In the genomic region with DNA sequence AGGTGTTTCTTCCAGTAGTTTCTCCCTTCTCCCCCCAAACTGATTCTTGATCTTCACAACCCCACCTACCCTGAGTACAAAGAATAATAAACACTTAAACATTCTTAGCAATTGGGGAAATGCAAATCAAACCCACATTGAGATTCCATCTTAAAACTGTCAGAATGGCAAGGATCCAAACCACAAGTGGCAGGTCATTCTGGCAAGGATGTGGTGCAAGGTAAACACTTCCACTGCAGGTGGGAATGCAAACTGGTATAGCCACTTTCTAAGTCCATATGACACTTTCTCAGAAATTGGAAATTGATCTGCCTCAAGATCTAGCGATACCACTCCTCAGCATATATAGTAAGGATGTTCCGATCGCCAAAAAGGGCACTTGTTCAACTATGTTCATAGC, we compare ENCODE assay signal across 20 mouse cellular contexts.
"Had no signal": no experiment of that assay in that cellular context is flagged by ENCODE, and none has a peak within 500 bp of the region (broad histone marks: within the 10 kb centered on the region; RNA-seq: fewer than 3 reads in every experiment).

No protein-coding gene starts in this region.

- H3K4me3 ChIP-seq: layer of hippocampus, adult 2 months; limb, embryonic 10.5 days; limb, embryonic 13.5 days; liver, embryonic 12.5 days; liver, embryonic 15.5 days; neural tube, embryonic 12.5 days; neural tube, embryonic 15.5 days had no signal

- DNase-seq: kidney, adult 2 months; kidney, postnatal 25 days; layer of hippocampus, adult 9-11 months; liver; midbrain, embryonic 14.5 days; right cerebral cortex, adult 18-20 months; right cerebral cortex, postnatal 25 days; spleen, adult 18-20 months; thymus, adult 18-20 months; thymus, postnatal 36 days had no signal

- ATAC-seq: intestine, embryonic 16.5 days; liver, embryonic 12.5 days had no signal

- H3K4me1 ChIP-seq: limb, embryonic 10.5 days; limb, embryonic 13.5 days; liver, embryonic 12.5 days; liver, embryonic 15.5 days; neural tube, embryonic 12.5 days; neural tube, embryonic 15.5 days had no signal

- H3K27ac ChIP-seq: kidney, postnatal 0 days; layer of hippocampus, adult 2 months; limb, embryonic 10.5 days; limb, embryonic 13.5 days; liver, embryonic 12.5 days; liver, embryonic 15.5 days; neural tube, embryonic 12.5 days; neural tube, embryonic 15.5 days had no signal

- H3K9ac ChIP-seq: limb, embryonic 13.5 days; liver, embryonic 12.5 days; liver, embryonic 15.5 days; neural tube, embryonic 12.5 days; neural tube, embryonic 15.5 days had no signal

- H3K36me3 ChIP-seq: limb, embryonic 10.5 days; limb, embryonic 13.5 days; liver, embryonic 12.5 days; liver, embryonic 15.5 days; neural tube, embryonic 12.5 days; neural tube, embryonic 15.5 days had no signal

- H3K27me3 ChIP-seq: limb, embryonic 13.5 days; liver, embryonic 12.5 days; liver, embryonic 15.5 days; neural tube, embryonic 12.5 days; neural tube, embryonic 15.5 days had no signal

- H3K4me2 ChIP-seq: limb, embryonic 13.5 days; liver, embryonic 12.5 days; liver, embryonic 15.5 days; midbrain, embryonic 11.5 days; neural tube, embryonic 12.5 days; neural tube, embryonic 15.5 days had no signal

- H3K9me3 ChIP-seq: limb, embryonic 10.5 days; limb, embryonic 13.5 days; liver, embryonic 12.5 days; liver, embryonic 15.5 days; neural tube, embryonic 12.5 days; neural tube, embryonic 15.5 days had no signal
